Mouse (Mus musculus) right cerebral cortex, adult 18-20 months (tissue): ENCODE measurements around the gene Tcf20.

Experiments
- DNase-seq: peaks from one replicate; pipeline ENCODE4 v3.0.0; 2022; ENCODE audit warnings: mixed read lengths

Gene Tcf20

GRCm38 (mm10) chr15:82987732-82988112 is at the start of gene Tcf20:
Tcf20 (minus strand) TSS chr15:82987872.
- peak; percentile 96 for DNase-seq

GRCm38 (mm10) chr15:83036900-83037519 is 49.3 kb upstream of the Tcf20 start:
- DNase-seq = peak; percentile 68

- DNase-seq = no peak
These were observed 48.4 kb upstream of the Tcf20 start for GRCm38 (mm10) chr15:83036089-83036488.

- DNase-seq = peak; percentile 72
These were observed 46.8 kb upstream of the Tcf20 start for GRCm38 (mm10) chr15:83034275-83034977.

- no peak for DNase-seq
These were observed 45.4 kb upstream of the Tcf20 start, which contains the start of gene Nfam1 for GRCm38 (mm10) chr15:83032981-83033541. Nfam1 (minus strand) TSS chr15:83033306.

- no peak for DNase-seq
These were observed 43.2 kb upstream of the Tcf20 start for GRCm38 (mm10) chr15:83030884-83031283.

GRCm38 (mm10) chr15:83029725-83030718 is 42.4 kb upstream of the Tcf20 start:
- DNase-seq = no peak

GRCm38 (mm10) chr15:83026129-83026528 is 38.5 kb upstream of the Tcf20 start:
- DNase-seq = no peak

- no peak for DNase-seq
These were observed 37.5 kb upstream of the Tcf20 start for GRCm38 (mm10) chr15:83025041-83025760.

GRCm38 (mm10) chr15:83022947-83023346 is 35.3 kb upstream of the Tcf20 start:
- no peak for DNase-seq

- DNase-seq = peak; percentile 87
These were observed 23.5 kb upstream of the Tcf20 start for GRCm38 (mm10) chr15:83010990-83011664.

GRCm38 (mm10) chr15:83010423-83010822 is 22.8 kb upstream of the Tcf20 start:
- DNase-seq = no peak

GRCm38 (mm10) chr15:83009532-83009931 is 21.9 kb upstream of the Tcf20 start:
- DNase-seq = no peak

GRCm38 (mm10) chr15:83008761-83009423 is 21.2 kb upstream of the Tcf20 start:
- DNase-seq = peak; percentile 65

GRCm38 (mm10) chr15:83007346-83007920 is 19.8 kb upstream of the Tcf20 start:
- DNase-seq = no peak

- peak; percentile 95 for DNase-seq
These were observed 15.2 kb upstream of the Tcf20 start for GRCm38 (mm10) chr15:83002665-83003548.

- DNase-seq = no peak
These were observed 11.1 kb upstream of the Tcf20 start for GRCm38 (mm10) chr15:82998811-82999221.

GRCm38 (mm10) chr15:82996431-82996830 is 8.8 kb upstream of the Tcf20 start:
- DNase-seq = no peak

- DNase-seq = peak; percentile 60
These were observed 7.6 kb upstream of the Tcf20 start for GRCm38 (mm10) chr15:82995239-82995638.

- no peak for DNase-seq
These were observed 5.2 kb upstream of the Tcf20 start for GRCm38 (mm10) chr15:82992911-82993310.
